Mouse (Mus musculus): Measurements from ENCODE around the gene Ccm2. TPM values are rescaled to one million over a fixed set of nuclear protein-coding genes. Genes with fewer than 3 reads are reported as not detected.

Gene Ccm2
- polyA plus RNA-seq, 1 experiment from 2014 or later, result 87.8 TPM

GRCm38 (mm10) chr11:6590933-6591675 is 44.4 kb downstream of the Ccm2 start:
- Histone ChIP-seq H3K27ac (no peak overlapping the region), H3K4me3 (replicated peaks) (no peak overlapping the region), H3K4me1 (replicated peaks) (no peaks in the 10 kb centered on the region), H3K36me3 (peaks cover 79% of the 10 kb centered on the region), H3K9me3 (no peaks in the 10 kb centered on the region), H3K27me3 (no peaks in the 10 kb centered on the region), H3K9ac (replicated peaks) (no peak overlapping the region), H3K4me2 (replicated peaks) (no peak overlapping the region)
- ATAC-seq, result no peak
- WGBS, result 86% methylated on average over 10 of the region's 10 CpGs

- no peak for ATAC-seq
- no peak overlapping the region for H3K9ac ChIP-seq (replicated peaks)
- H3K27me3 ChIP-seq, result no peaks in the 10 kb centered on the region
- peaks cover 97% of the 10 kb centered on the region for H3K36me3 ChIP-seq
- peaks cover 11% of the 10 kb centered on the region for H3K4me1 ChIP-seq (replicated peaks)
- H3K27ac ChIP-seq, result no peak overlapping the region
- WGBS, result 69% methylated on average over 11 of the region's 11 CpGs
- no peak overlapping the region for H3K4me3 ChIP-seq (replicated peaks)
- H3K4me2 ChIP-seq (replicated peaks), result no peak overlapping the region
- H3K9me3 ChIP-seq, result no peaks in the 10 kb centered on the region
Measured at GRCm38 (mm10) chr11:6593406-6593805, 46.7 kb downstream of the Ccm2 start.

- WGBS, result 89% methylated on average over 6 of the region's 6 CpGs
- H3K36me3 ChIP-seq, result peaks cover 87% of the 10 kb centered on the region
Measured at GRCm38 (mm10) chr11:6594845-6595244, 48.2 kb downstream of the Ccm2 start.

DNA sequence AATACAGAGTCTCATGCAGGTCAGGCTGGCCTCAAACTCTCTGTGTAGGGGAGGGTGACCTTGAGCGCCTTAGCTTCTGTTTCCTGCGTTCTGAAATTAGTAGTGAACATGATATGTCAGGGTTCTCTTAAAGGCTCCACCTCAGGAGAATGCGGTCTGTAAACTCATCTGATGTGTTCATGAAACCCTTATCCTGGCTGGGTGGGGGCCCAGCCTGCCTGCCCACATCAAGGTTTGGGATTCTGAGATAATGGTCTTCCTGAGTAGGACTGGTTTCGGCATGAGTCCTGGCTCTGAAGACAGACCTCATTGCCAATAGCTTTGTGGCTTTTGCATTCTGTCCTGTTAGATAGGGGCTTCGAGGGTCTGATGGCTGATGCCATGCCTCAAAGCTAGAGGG is 48.7 kb downstream of the Ccm2 start:
- Histone ChIP-seq H3K36me3 (peaks cover 87% of the 10 kb centered on the region), H3K4me1 (replicated peaks) (peaks cover 31% of the 10 kb centered on the region), H3K4me3 (replicated peaks) (no peak overlapping the region), H3K9ac (replicated peaks) (no peak overlapping the region), H3K27me3 (no peaks in the 10 kb centered on the region), H3K9me3 (no peaks in the 10 kb centered on the region), H3K27ac (0 out of 2 replicates have a peak overlapping the region, but pooled peaks have one; percentile 42), H3K4me2 (replicated peaks) (no peak overlapping the region)
- WGBS, result 95% methylated on average over 5 of the region's 5 CpGs
- ATAC-seq, result no peak

More at GRCm38 (mm10) chr11:6594845-6595244, 48.2 kb downstream of the Ccm2 start:
- Histone ChIP-seq H3K27ac (no peak overlapping the region), H3K4me2 (replicated peaks) (no peak overlapping the region), H3K9ac (replicated peaks) (no peak overlapping the region), H3K4me1 (replicated peaks) (peaks cover 26% of the 10 kb centered on the region), H3K9me3 (no peaks in the 10 kb centered on the region), H3K4me3 (replicated peaks) (no peak overlapping the region), H3K27me3 (no peaks in the 10 kb centered on the region)
- no peak for ATAC-seq

DNA sequence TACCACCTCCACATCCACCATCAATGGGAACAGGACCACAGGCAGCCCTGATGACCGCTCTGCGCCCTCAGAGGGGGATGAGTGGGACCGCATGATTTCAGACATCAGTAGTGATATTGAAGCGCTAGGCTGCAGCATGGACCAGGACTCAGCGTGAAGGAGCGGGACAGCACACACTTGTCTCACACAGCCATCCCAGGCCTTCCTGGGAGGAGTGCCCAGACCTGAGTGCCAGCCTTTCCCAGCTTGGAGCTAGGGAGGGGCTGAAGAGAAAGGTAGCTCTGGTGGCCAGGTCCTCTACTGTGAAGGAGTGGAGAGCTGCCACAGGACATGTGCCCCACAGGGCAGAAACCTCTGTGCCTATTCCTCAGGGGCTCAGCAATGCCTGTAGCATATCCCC is 49.5 kb downstream of the Ccm2 start:
- H3K27ac ChIP-seq, result peak overlapping the region; percentile 42; the same call in 1 of the 2 replicates
- H3K9me3 ChIP-seq, result no peaks in the 10 kb centered on the region
- peaks cover 87% of the 10 kb centered on the region for H3K36me3 ChIP-seq
- 95% methylated on average over 6 of the region's 6 CpGs for WGBS
- H3K9ac ChIP-seq (replicated peaks), result no peak overlapping the region
- H3K4me2 ChIP-seq (replicated peaks), result no peak overlapping the region
- H3K4me1 ChIP-seq (replicated peaks), result peaks cover 39% of the 10 kb centered on the region
- no peaks in the 10 kb centered on the region for H3K27me3 ChIP-seq
- ATAC-seq, result no peak
- H3K4me3 ChIP-seq (replicated peaks), result no peak overlapping the region

GRCm38 (mm10) chr11:6596616-6597015 is 49.9 kb downstream of the Ccm2 start:
- H3K27ac ChIP-seq, result peak overlapping the region; percentile 88; the same call in 1 of the 2 replicates
- no peak overlapping the region for H3K4me2 ChIP-seq (replicated peaks)
- no peak for ATAC-seq
- peaks cover 43% of the 10 kb centered on the region for H3K4me1 ChIP-seq (replicated peaks)
- H3K9me3 ChIP-seq, result no peaks in the 10 kb centered on the region
- no peak overlapping the region for H3K9ac ChIP-seq (replicated peaks)
- no peak overlapping the region for H3K4me3 ChIP-seq (replicated peaks)
- no peaks in the 10 kb centered on the region for H3K27me3 ChIP-seq
- H3K36me3 ChIP-seq, result peaks cover 87% of the 10 kb centered on the region
- WGBS, result 79% methylated on average over 3 of the region's 3 CpGs

- peak overlapping the region; percentile 63; the same call in 1 of the 2 replicates for H3K9ac ChIP-seq (replicated peaks)
- H3K27ac ChIP-seq, result peak overlapping the region; percentile 88
- ATAC-seq, result no peak
- peaks cover 52% of the 10 kb centered on the region for H3K4me1 ChIP-seq (replicated peaks)
- H3K4me3 ChIP-seq (replicated peaks), result no peak overlapping the region
- H3K4me2 ChIP-seq (replicated peaks), result no peak overlapping the region
- no peaks in the 10 kb centered on the region for H3K27me3 ChIP-seq
- 71% methylated on average over 7 of the region's 7 CpGs for WGBS
- H3K9me3 ChIP-seq, result no peaks in the 10 kb centered on the region
- H3K36me3 ChIP-seq, result peaks cover 87% of the 10 kb centered on the region
Measured at GRCm38 (mm10) chr11:6597523-6597922, 50.8 kb downstream of the Ccm2 start.

GRCm38 (mm10) chr11:6598191-6598889 is 51.7 kb downstream of the Ccm2 start:
- peaks cover 82% of the 10 kb centered on the region for H3K36me3 ChIP-seq
- peak; percentile 10 for ATAC-seq
- WGBS, result 60% methylated on average over 19 of the region's 19 CpGs
- H3K27me3 ChIP-seq, result no peaks in the 10 kb centered on the region
- peaks cover 61% of the 10 kb centered on the region for H3K4me1 ChIP-seq (replicated peaks)
- peak overlapping the region; percentile 34 for H3K4me3 ChIP-seq (replicated peaks)
- H3K27ac ChIP-seq, result peak overlapping the region; percentile 88
- peak overlapping the region; percentile 63 for H3K9ac ChIP-seq (replicated peaks)
- peak overlapping the region; percentile 59 for H3K4me2 ChIP-seq (replicated peaks)
- H3K9me3 ChIP-seq, result no peaks in the 10 kb centered on the region

DNA sequence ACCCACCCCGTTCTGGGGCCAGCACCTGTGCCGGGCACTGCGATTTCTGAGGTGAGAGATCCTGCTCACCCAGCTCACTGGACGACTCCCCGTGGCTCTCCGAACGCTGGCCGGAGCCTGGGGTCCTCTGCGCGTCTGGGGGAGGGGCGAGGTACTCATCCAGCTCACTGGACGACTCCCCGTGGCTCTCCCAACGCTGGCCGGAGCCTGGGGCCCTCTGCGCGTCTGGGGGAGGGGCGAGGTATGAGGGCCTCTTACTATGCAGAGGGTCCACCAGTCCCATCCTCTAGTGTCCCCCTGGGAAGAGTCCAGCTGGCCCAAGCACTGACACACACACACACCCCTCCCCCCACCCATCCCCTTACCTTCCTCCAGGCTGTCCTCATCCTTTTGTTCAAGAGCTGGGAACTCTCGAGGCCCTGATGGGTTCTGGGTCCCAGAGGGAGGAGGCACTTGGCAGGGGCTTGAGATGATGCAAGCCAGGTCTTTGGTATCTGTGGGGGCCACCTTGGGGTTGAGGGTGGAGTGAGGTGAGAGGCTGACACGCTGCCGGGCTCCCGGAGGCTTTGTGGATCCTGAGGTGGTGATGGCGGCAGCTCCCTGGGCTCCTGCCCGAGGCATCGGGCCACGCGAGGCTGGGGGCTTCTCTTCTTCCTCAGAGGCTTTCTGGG is 52.5 kb downstream of the Ccm2 start:
- peak; percentile 43 for ATAC-seq
- Histone ChIP-seq H3K4me3 (replicated peaks) (peak overlapping the region; percentile 34), H3K27me3 (no peaks in the 10 kb centered on the region), H3K4me1 (replicated peaks) (peaks cover 69% of the 10 kb centered on the region), H3K9ac (replicated peaks) (peak overlapping the region; percentile 63), H3K9me3 (no peaks in the 10 kb centered on the region), H3K4me2 (replicated peaks) (peak overlapping the region; percentile 59), H3K27ac (peak overlapping the region; percentile 88), H3K36me3 (peaks cover 74% of the 10 kb centered on the region)
- WGBS, result 11% methylated on average over 27 of the region's 27 CpGs

GRCm38 (mm10) chr11:6599831-6600230 is 53.1 kb downstream of the Ccm2 start:
- Histone ChIP-seq H3K9me3 (no peaks in the 10 kb centered on the region), H3K4me3 (replicated peaks) (peak overlapping the region; percentile 34; the same call in 1 of the 2 replicates), H3K9ac (replicated peaks) (peak overlapping the region; percentile 63), H3K36me3 (peaks cover 67% of the 10 kb centered on the region), H3K27me3 (no peaks in the 10 kb centered on the region), H3K27ac (peak overlapping the region; percentile 88), H3K4me2 (replicated peaks) (peak overlapping the region; percentile 59), H3K4me1 (replicated peaks) (peaks cover 76% of the 10 kb centered on the region)
- 0 out of 2 replicates have a peak, but pooled peaks have one; percentile 1 for ATAC-seq
- WGBS, result 87% methylated on average over 6 of the region's 6 CpGs

GRCm38 (mm10) chr11:6600284-6600944 is 53.7 kb downstream of the Ccm2 start:
- Histone ChIP-seq H3K36me3 (peaks cover 62% of the 10 kb centered on the region), H3K9me3 (no peaks in the 10 kb centered on the region), H3K27me3 (no peaks in the 10 kb centered on the region), H3K9ac (replicated peaks) (0 out of 2 replicates have a peak overlapping the region, but pooled peaks have one; percentile 39), H3K4me3 (replicated peaks) (no peak overlapping the region), H3K4me1 (replicated peaks) (peaks cover 77% of the 10 kb centered on the region), H3K27ac (peak overlapping the region; percentile 88), H3K4me2 (replicated peaks) (no peak overlapping the region)
- ATAC-seq, result no peak
- 88% methylated on average over 8 of the region's 8 CpGs for WGBS
